Mouse (Mus musculus) kidney, postnatal 4 days (tissue): ENCODE data around the gene Fzd5.

Source experiments
- DNase-seq, 2 experiments: peaks; one replicate each; pipeline ENCODE4 v3.0.0; 2021; ENCODE audit warnings: mixed read lengths in 2 of 2

Fzd5 gene

DNA sequence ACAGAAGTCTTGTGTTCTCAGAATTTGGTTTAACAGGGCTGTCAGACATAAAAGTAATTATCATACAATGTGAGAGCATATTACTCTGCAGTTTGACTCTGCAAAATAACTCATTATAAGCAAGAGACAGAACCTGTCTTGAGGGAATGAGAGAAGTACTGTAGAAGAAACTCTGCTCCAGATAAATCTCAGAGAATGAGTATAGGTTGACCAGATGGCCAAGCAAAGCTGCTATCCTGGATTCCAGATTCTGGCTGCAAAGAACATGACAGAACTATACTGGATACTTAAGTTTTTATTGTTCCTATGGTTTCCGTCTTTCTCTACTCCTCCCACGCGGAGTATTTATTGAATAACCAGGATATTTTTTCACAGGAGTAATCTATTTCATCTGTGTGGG, 54.5 kb downstream of the Fzd5 start:
- DNase-seq = no peak

- DNase-seq = no peak
Observed at GRCm38 (mm10) chr1:64681499-64681898, 56.1 kb downstream of the Fzd5 start.
